Mouse (Mus musculus): ENCODE data around the gene Kif26a.

Gene Kif26a

GRCm38 (mm10) chr12:112145875-112146651, at the start of gene Kif26a:
Gene Kif26a (plus strand): TSS chr12:112146208.
- no peak for DNase-seq (ENCODE audit: low read depth in 1 of 2, low spot score in 2 of 2)

- no peak for DNase-seq (ENCODE audit: low read depth in 1 of 2, low spot score in 2 of 2)
Measured at GRCm38 (mm10) chr12:112096733-112097117, 49.3 kb upstream of the Kif26a start.

- DNase-seq (ENCODE audit: low read depth in 1 of 2, low spot score in 2 of 2) = no peak
Measured at GRCm38 (mm10) chr12:112100106-112100505, 45.9 kb upstream of the Kif26a start.

GRCm38 (mm10) chr12:112101045-112101444, 45.0 kb upstream of the Kif26a start:
- no peak for DNase-seq (ENCODE audit: low read depth in 1 of 2, low spot score in 2 of 2)

- DNase-seq (ENCODE audit: low read depth in 1 of 2, low spot score in 2 of 2) = no peak
Measured at GRCm38 (mm10) chr12:112103179-112103578, 42.8 kb upstream of the Kif26a start.

GRCm38 (mm10) chr12:112104890-112105289, 41.1 kb upstream of the Kif26a start:
- DNase-seq (ENCODE audit: low read depth in 1 of 2, low spot score in 2 of 2) = no peak

GRCm38 (mm10) chr12:112106541-112106971, 39.5 kb upstream of the Kif26a start, which contains the start of gene Aspg:
Gene Aspg (plus strand): TSS chr12:112106679.
- no peak for DNase-seq (ENCODE audit: low read depth in 1 of 2, low spot score in 2 of 2)

- DNase-seq (ENCODE audit: low read depth in 1 of 2, low spot score in 2 of 2) = no peak
Measured at GRCm38 (mm10) chr12:112107685-112108084, 38.3 kb upstream of the Kif26a start.

GRCm38 (mm10) chr12:112108696-112109445, 37.1 kb upstream of the Kif26a start:
- DNase-seq (ENCODE audit: low read depth in 1 of 2, low spot score in 2 of 2) = no peak

- no peak for DNase-seq (ENCODE audit: low read depth in 1 of 2, low spot score in 2 of 2)
Measured at GRCm38 (mm10) chr12:112109701-112110100, 36.3 kb upstream of the Kif26a start.

- no peak for DNase-seq (ENCODE audit: low read depth in 1 of 2, low spot score in 2 of 2)
Measured at GRCm38 (mm10) chr12:112111323-112111722, 34.7 kb upstream of the Kif26a start.

- DNase-seq (ENCODE audit: low read depth in 1 of 2, low spot score in 2 of 2) = no peak
Measured at GRCm38 (mm10) chr12:112112235-112112634, 33.8 kb upstream of the Kif26a start.

GRCm38 (mm10) chr12:112112686-112113396, 33.2 kb upstream of the Kif26a start:
- DNase-seq (ENCODE audit: low read depth in 1 of 2, low spot score in 2 of 2) = no peak

GRCm38 (mm10) chr12:112113710-112114109, 32.3 kb upstream of the Kif26a start:
- DNase-seq (ENCODE audit: low read depth in 1 of 2, low spot score in 2 of 2) = peak; percentile 30 to 57

- DNase-seq (ENCODE audit: low read depth in 1 of 2, low spot score in 2 of 2) = no peak
Measured at GRCm38 (mm10) chr12:112117006-112117405, 29.0 kb upstream of the Kif26a start.

- DNase-seq (ENCODE audit: low read depth in 1 of 2, low spot score in 2 of 2) = no peak
Measured at GRCm38 (mm10) chr12:112117649-112118048, 28.4 kb upstream of the Kif26a start.

- no peak for DNase-seq (ENCODE audit: low read depth in 1 of 2, low spot score in 2 of 2)
Measured at GRCm38 (mm10) chr12:112121188-112121587, 24.8 kb upstream of the Kif26a start.

GRCm38 (mm10) chr12:112125903-112126302, 20.1 kb upstream of the Kif26a start:
- no peak for DNase-seq (ENCODE audit: low read depth in 1 of 2, low spot score in 2 of 2)

- no peak for DNase-seq (ENCODE audit: low read depth in 1 of 2, low spot score in 2 of 2)
Measured at GRCm38 (mm10) chr12:112126931-112127635, 18.9 kb upstream of the Kif26a start.

GRCm38 (mm10) chr12:112128526-112128925, 17.5 kb upstream of the Kif26a start:
- no peak for DNase-seq (ENCODE audit: low read depth in 1 of 2, low spot score in 2 of 2)

GRCm38 (mm10) chr12:112129300-112129856, 16.6 kb upstream of the Kif26a start:
- no peak for DNase-seq (ENCODE audit: low read depth in 1 of 2, low spot score in 2 of 2)

All from monocyte, adult 2 months (primary cell).